Mouse (Mus musculus) retina, embryonic 14.5 days (tissue): ENCODE data around the gene Slc41a1.

Experiments used
- DNase-seq: peaks from one replicate; pipeline ENCODE4 v3.0.0-alpha.2; 2015; ENCODE audit warnings: low spot score

The Slc41a1 gene

GRCm38 (mm10) chr1:131827787-131828258, 530 bp downstream of the Slc41a1 start:
- peak; percentile 99 for DNase-seq

- DNase-seq = no peak
Measured at GRCm38 (mm10) chr1:131828297-131829126, 1.2 kb downstream of the Slc41a1 start.

- DNase-seq = peak; percentile 9
Measured at GRCm38 (mm10) chr1:131829279-131829678, 2.0 kb downstream of the Slc41a1 start.

- DNase-seq = no peak
Measured at GRCm38 (mm10) chr1:131830561-131830960, 3.3 kb downstream of the Slc41a1 start.

- DNase-seq = no peak
Measured at GRCm38 (mm10) chr1:131830971-131831641, 3.8 kb downstream of the Slc41a1 start.

- no peak for DNase-seq
Measured at GRCm38 (mm10) chr1:131837035-131837434, 9.7 kb downstream of the Slc41a1 start.

- no peak for DNase-seq
Measured at GRCm38 (mm10) chr1:131838542-131838941, 11.2 kb downstream of the Slc41a1 start.

GRCm38 (mm10) chr1:131839279-131839678, 12.0 kb downstream of the Slc41a1 start:
- no peak for DNase-seq

GRCm38 (mm10) chr1:131842221-131842620, 14.9 kb downstream of the Slc41a1 start:
- no peak for DNase-seq

- DNase-seq = no peak
Measured at GRCm38 (mm10) chr1:131843758-131844157, 16.5 kb downstream of the Slc41a1 start.

GRCm38 (mm10) chr1:131844883-131845282, 17.6 kb downstream of the Slc41a1 start:
- DNase-seq = no peak

- DNase-seq = peak; percentile 46
Measured at GRCm38 (mm10) chr1:131846255-131846654, 19.0 kb downstream of the Slc41a1 start.

GRCm38 (mm10) chr1:131861811-131862210, 34.5 kb downstream of the Slc41a1 start:
- DNase-seq = no peak

- no peak for DNase-seq
Measured at GRCm38 (mm10) chr1:131865596-131865995, 38.3 kb downstream of the Slc41a1 start.

- DNase-seq = no peak
Measured at GRCm38 (mm10) chr1:131866304-131866999, 39.2 kb downstream of the Slc41a1 start.

GRCm38 (mm10) chr1:131867093-131867945, 40.0 kb downstream of the Slc41a1 start, which contains the start of gene Rab29:
Gene Rab29 (plus strand): TSS chr1:131867224.
- DNase-seq = peak; percentile 95

GRCm38 (mm10) chr1:131867946-131868290, 40.6 kb downstream of the Slc41a1 start:
- DNase-seq = peak; percentile 9

- no peak for DNase-seq
Measured at GRCm38 (mm10) chr1:131869561-131869960, 42.3 kb downstream of the Slc41a1 start.

GRCm38 (mm10) chr1:131872856-131873255, 45.6 kb downstream of the Slc41a1 start:
- DNase-seq = no peak

- no peak for DNase-seq
Measured at GRCm38 (mm10) chr1:131879816-131880215, 52.5 kb downstream of the Slc41a1 start.

GRCm38 (mm10) chr1:131882787-131883186, 55.5 kb downstream of the Slc41a1 start:
- peak; percentile 53 for DNase-seq

- no peak for DNase-seq
Measured at GRCm38 (mm10) chr1:131886173-131886572, 58.9 kb downstream of the Slc41a1 start.
